Mouse (Mus musculus) right cerebral cortex, postnatal 25 days (tissue): Measurements from ENCODE around the gene Tmem94.
"Not testable (repeated sequence)": the region's sequence is repeated elsewhere in the genome, so short reads cannot be mapped to it uniquely, and the experiment has no call there.

ENCODE experiments used
- DNase-seq: peaks from one replicate; pipeline ENCODE4 v3.0.0; 2022

The Tmem94 gene

DNA sequence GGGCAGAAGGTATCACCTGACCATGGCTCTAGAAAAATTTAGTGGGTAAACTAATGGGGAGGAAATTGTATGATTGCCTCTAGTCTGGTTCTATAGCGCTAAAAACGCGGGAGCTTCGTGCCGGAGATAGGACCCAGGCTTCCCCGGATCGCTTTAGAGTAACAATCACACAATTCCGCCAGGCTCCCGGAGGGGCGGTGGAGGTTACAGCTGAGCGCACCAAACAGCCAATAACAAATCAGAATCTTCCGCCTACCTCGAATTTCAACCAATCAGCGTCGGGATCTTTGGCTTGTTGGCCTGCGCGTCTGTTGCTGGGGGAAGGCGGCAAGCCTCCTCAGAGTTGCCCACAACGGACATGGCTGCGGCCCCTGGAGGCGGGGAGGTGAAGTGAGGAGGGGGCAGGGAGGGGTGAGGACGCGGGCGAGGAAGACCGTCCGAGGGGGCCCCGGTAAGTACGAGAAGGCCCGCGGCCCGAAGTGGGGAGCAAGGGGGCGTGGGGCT is at the start of gene Tmem94:
Gene Tmem94, plus strand, starts transcription at position 331 of the 504 bp plus-strand sequence.
- DNase-seq = peak; percentile 97

GRCm38 (mm10) chr11:115716410-115717338 is 48.6 kb upstream of the Tmem94 start:
- DNase-seq = no peak

GRCm38 (mm10) chr11:115717660-115718390 is 47.4 kb upstream of the Tmem94 start:
- no peak for DNase-seq

- peak; percentile 76 for DNase-seq
Measured at GRCm38 (mm10) chr11:115722638-115723037, 42.6 kb upstream of the Tmem94 start.

GRCm38 (mm10) chr11:115723231-115723630 is 42.0 kb upstream of the Tmem94 start:
- no peak for DNase-seq

- no peak for DNase-seq
Measured at GRCm38 (mm10) chr11:115734041-115734686, 31.1 kb upstream of the Tmem94 start.

GRCm38 (mm10) chr11:115737608-115738208 is 27.5 kb upstream of the Tmem94 start:
- no peak for DNase-seq

DNA sequence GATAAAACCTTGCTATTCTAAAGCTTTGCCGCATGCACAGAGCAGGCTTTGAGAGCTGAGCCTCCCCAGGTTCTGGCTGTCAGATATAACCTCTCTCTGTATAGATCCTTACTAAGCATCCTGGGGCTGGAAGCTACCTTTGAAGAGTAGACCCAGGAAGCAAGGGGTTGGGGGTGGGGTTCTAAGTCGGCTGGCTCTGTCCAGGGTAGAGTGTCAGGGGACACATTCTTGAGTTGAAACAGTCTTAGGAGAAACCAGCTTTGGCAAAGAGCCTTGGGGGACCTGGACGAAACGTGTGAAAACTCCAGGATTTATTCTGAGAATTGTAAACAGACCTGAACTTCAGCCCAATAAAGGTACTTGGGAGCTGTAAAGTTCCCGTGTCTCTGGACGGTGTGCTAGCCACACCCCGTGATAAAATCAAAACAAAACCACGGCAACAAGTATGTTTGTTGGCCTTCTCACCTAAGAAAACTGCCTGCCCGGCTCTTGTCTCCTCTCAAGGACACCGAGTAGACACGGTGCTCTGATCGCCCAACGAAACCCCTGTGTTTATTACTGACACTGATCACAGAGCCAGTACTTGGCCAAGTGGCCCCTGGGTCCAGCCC is 26.9 kb upstream of the Tmem94 start:
- no peak for DNase-seq

GRCm38 (mm10) chr11:115741070-115741469 is 24.2 kb upstream of the Tmem94 start:
- no peak for DNase-seq

DNA sequence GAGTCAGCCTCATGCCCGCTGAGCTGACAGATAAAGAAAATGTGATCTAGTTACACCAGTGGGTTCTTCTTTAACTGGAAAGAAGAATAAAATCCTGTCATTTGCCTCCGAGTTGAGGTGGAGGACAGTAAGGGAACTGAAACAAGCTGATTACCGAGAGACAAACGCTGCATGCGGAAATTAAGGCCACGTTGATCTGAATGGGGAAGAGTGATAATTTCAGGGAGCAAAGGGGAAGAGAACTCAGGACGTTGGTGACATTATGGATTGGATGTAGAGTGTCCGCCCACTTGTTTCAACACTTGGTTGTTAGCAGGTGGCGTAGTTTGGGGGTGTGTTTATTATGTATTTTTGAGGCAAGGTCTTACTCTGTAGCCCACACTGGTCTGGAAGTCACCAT is 22.3 kb upstream of the Tmem94 start:
- no peak for DNase-seq

DNA sequence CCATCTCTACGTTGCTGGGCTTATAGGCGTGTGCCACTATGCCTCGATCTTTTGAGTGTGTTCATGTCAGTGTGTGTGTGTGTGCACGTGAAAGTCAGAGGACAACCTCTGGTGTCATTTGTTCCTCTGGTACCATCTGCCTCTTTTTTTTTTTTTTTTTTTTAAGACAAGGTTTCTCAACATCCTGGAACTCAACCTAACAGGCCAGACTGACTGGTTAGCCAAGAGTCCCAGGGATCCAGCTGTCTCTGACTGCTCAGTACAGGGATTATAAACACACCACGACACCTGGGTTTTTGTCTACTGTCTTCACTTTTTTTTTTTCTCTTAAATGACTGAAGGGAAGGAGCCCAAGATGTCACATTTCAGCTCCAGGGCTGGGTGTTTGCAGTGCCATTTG is 20.8 kb upstream of the Tmem94 start:
- DNase-seq = no peak

DNA sequence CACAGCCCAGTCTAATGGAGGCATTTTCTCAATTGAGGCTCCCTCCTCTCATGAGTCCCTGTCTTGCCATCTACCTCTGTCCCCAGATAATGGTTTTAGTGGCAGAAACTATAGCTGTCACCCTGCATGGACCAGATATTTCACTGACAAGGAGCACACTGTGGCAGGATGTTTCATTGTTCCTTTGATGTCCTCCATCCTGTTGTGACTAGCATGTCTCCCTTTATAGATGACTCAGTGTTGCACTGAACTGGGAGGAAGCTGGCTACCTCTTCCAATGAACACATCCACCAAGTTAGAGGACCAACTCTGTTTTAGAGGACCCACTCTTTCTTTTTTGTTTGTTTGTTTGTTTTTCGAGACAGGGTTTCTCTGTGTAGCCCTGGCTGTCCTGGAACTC is 19.1 kb upstream of the Tmem94 start:
- no peak for DNase-seq

DNA sequence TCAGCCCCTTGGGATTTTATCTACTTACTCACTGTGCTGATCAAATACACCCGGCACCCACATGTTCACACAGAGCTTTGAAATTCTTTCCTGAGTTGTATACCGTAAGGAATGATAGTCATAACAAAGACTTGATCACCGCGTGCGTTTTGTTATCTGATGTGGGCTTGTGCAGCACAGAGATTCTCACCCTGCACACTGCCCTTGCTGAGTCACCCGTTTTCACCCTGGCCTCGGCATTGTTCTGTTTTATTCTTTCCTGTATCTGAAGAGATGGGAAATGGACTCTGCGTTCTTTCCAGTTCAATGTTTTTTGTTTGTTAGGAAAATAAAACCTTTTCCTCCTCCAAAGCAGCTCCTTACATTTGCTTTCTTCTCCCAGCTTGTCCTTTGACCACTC is 18.5 kb upstream of the Tmem94 start:
- no peak for DNase-seq

- DNase-seq = no peak
Measured at GRCm38 (mm10) chr11:115747351-115747750, 17.9 kb upstream of the Tmem94 start.

- DNase-seq = no peak
Measured at GRCm38 (mm10) chr11:115749834-115750233, 15.4 kb upstream of the Tmem94 start.

DNA sequence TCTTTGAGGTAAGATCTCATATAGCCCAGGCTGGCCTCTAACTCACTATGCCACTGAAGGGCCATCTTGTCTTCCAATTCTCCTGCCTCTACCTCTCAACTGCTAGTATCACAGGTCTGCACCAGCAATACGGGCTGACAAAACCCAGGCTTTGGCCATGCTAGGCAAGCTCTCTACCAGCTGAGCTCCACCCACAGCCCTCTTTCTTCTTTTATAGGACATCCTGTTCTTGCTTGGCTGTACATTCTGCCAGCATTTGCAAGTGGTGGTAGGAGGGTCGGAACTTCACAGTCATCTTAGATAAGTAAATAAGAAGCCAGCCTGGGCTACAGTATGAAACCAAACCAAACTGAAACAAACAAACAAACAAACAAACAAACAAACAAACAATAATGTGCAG is 13.5 kb upstream of the Tmem94 start:
- DNase-seq = no peak

- no peak for DNase-seq
Measured at GRCm38 (mm10) chr11:115752653-115753052, 12.6 kb upstream of the Tmem94 start.

DNA sequence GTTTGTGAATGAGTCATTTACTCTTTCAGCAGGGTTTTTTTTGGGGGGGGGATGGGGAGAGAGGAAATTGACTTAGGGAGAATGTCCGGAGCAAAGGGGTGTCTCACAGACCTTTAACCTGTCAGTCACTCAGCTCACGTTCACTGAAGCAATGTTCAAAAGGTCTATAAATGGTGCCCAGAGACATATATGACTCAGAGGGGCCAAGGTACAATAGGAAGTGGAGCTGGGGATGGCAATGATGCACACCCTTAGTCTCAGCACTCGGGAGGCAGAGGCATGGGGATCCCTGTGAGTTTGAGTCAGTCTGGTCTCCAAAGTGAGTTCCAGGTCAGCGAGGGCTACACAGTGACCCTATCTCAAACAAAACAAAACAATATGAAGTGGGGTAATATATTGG is 11.7 kb upstream of the Tmem94 start:
- DNase-seq = no peak

DNA sequence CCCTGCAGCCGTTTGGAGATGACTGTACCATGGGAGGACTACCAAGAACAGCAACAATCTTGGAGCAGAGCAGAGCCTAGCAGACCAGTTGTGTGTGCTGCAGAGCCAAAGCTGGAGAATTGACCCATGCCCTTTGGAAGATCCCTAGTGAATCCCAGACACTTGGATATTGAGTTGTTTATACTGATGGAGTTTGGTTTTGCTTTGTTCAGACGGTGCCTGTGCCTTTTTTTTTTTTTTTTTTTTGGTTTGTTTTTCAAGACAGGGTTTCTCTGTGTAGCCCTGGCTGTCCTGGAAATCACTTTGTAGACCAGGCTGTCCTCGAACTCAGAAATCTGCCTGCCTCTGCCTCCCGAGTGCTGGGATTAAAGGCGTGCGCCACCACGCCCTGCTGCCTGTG is 3.1 kb upstream of the Tmem94 start:
- not testable (repeated sequence) for DNase-seq

GRCm38 (mm10) chr11:115764698-115765097 is 535 bp upstream of the Tmem94 start:
- no peak for DNase-seq

GRCm38 (mm10) chr11:115765607-115766141 is 441 bp downstream of the Tmem94 start:
- no peak for DNase-seq

GRCm38 (mm10) chr11:115766356-115766943 is 1.2 kb downstream of the Tmem94 start:
- no peak for DNase-seq
